Mouse (Mus musculus): ENCODE measurements around the gene Tcerg1l. TPM values are rescaled to one million over a fixed set of nuclear protein-coding genes. Genes with fewer than 3 reads are reported as not detected.

Gene Tcerg1l
- polyA plus RNA-seq, 1 experiment from 2014 or later: 50.6 TPM

- no peak overlapping the region for H3K4me3 ChIP-seq (ENCODE audit: low read depth, low read length)
- 32% methylated on average over 7 of the region's 7 CpGs for WGBS
- no peaks in the 10 kb centered on the region for H3K27me3 ChIP-seq (ENCODE audit: control insufficient read depth, insufficient read depth, low read length)
- no peaks in the 10 kb centered on the region for H3K4me1 ChIP-seq (ENCODE audit: control insufficient read depth, insufficient read depth, low read length)
- H3K27ac ChIP-seq (ENCODE audit: low read depth, low read length): no peak overlapping the region
- no peak overlapping the region for H3K4me2 ChIP-seq (ENCODE audit: low read depth, low read length)
- ATAC-seq (ENCODE audit: low read depth): no peak
- no peaks in the 10 kb centered on the region for H3K9me3 ChIP-seq (ENCODE audit: control insufficient read depth, low read length)
- H3K9ac ChIP-seq (replicated peaks; ENCODE audit: low read depth, low read length): no peak overlapping the region
- no peaks in the 10 kb centered on the region for H3K36me3 ChIP-seq (ENCODE audit: control insufficient read depth, insufficient read depth, low read length)
Measured at GRCm38 (mm10) chr7:138375573-138375972, 22.0 kb downstream of the Tcerg1l start.

- no peaks in the 10 kb centered on the region for H3K9me3 ChIP-seq (ENCODE audit: control insufficient read depth, low read length)
- no peaks in the 10 kb centered on the region for H3K36me3 ChIP-seq (ENCODE audit: control insufficient read depth, insufficient read depth, low read length)
- no peak for ATAC-seq (ENCODE audit: low read depth)
- H3K4me2 ChIP-seq (ENCODE audit: low read depth, low read length): no peak overlapping the region
- no peak overlapping the region for H3K4me3 ChIP-seq (ENCODE audit: low read depth, low read length)
- no peak overlapping the region for H3K27ac ChIP-seq (ENCODE audit: low read depth, low read length)
- H3K9ac ChIP-seq (replicated peaks; ENCODE audit: low read depth, low read length): no peak overlapping the region
- WGBS: 79% methylated on average over 7 of the region's 7 CpGs
- H3K4me1 ChIP-seq (ENCODE audit: control insufficient read depth, insufficient read depth, low read length): no peaks in the 10 kb centered on the region
- no peaks in the 10 kb centered on the region for H3K27me3 ChIP-seq (ENCODE audit: control insufficient read depth, insufficient read depth, low read length)
Measured at GRCm38 (mm10) chr7:138374376-138374775, 23.2 kb downstream of the Tcerg1l start.

GRCm38 (mm10) chr7:138373530-138373929, 24.0 kb downstream of the Tcerg1l start:
- H3K9ac ChIP-seq (replicated peaks; ENCODE audit: low read depth, low read length): no peak overlapping the region
- 84% methylated on average over 5 of the region's 5 CpGs for WGBS
- ATAC-seq (ENCODE audit: low read depth): no peak

GRCm38 (mm10) chr7:138367570-138367969, 30.0 kb downstream of the Tcerg1l start:
- 78% methylated on average over 7 of the region's 7 CpGs for WGBS
- no peak for ATAC-seq (ENCODE audit: low read depth)

More at GRCm38 (mm10) chr7:138373530-138373929, 24.0 kb downstream of the Tcerg1l start:
- no peaks in the 10 kb centered on the region for H3K36me3 ChIP-seq (ENCODE audit: control insufficient read depth, insufficient read depth, low read length)
- no peaks in the 10 kb centered on the region for H3K9me3 ChIP-seq (ENCODE audit: control insufficient read depth, low read length)
- no peak overlapping the region for H3K4me2 ChIP-seq (ENCODE audit: low read depth, low read length)
- H3K27ac ChIP-seq (ENCODE audit: low read depth, low read length): no peak overlapping the region
- no peak overlapping the region for H3K4me3 ChIP-seq (ENCODE audit: low read depth, low read length)
- no peaks in the 10 kb centered on the region for H3K27me3 ChIP-seq (ENCODE audit: control insufficient read depth, insufficient read depth, low read length)
- H3K4me1 ChIP-seq (ENCODE audit: control insufficient read depth, insufficient read depth, low read length): no peaks in the 10 kb centered on the region

GRCm38 (mm10) chr7:138365519-138365918, 32.0 kb downstream of the Tcerg1l start:
- Histone ChIP-seq H3K36me3 (ENCODE audit: control insufficient read depth, insufficient read depth, low read length) (no peaks in the 10 kb centered on the region), H3K4me2 (ENCODE audit: low read depth, low read length) (no peak overlapping the region), H3K9me3 (ENCODE audit: control insufficient read depth, low read length) (no peaks in the 10 kb centered on the region), H3K4me3 (ENCODE audit: low read depth, low read length) (no peak overlapping the region), H3K4me1 (ENCODE audit: control insufficient read depth, insufficient read depth, low read length) (no peaks in the 10 kb centered on the region), H3K27ac (ENCODE audit: low read depth, low read length) (no peak overlapping the region), H3K9ac (replicated peaks; ENCODE audit: low read depth, low read length) (no peak overlapping the region), H3K27me3 (ENCODE audit: control insufficient read depth, insufficient read depth, low read length) (no peaks in the 10 kb centered on the region)
- 80% methylated on average over 8 of the region's 8 CpGs for WGBS
- ATAC-seq (ENCODE audit: low read depth): no peak

More at GRCm38 (mm10) chr7:138367570-138367969, 30.0 kb downstream of the Tcerg1l start:
- H3K4me1 ChIP-seq (ENCODE audit: control insufficient read depth, insufficient read depth, low read length): no peaks in the 10 kb centered on the region
- H3K36me3 ChIP-seq (ENCODE audit: control insufficient read depth, insufficient read depth, low read length): no peaks in the 10 kb centered on the region
- no peaks in the 10 kb centered on the region for H3K27me3 ChIP-seq (ENCODE audit: control insufficient read depth, insufficient read depth, low read length)
- H3K9ac ChIP-seq (replicated peaks; ENCODE audit: low read depth, low read length): no peak overlapping the region
- no peak overlapping the region for H3K4me3 ChIP-seq (ENCODE audit: low read depth, low read length)
- no peaks in the 10 kb centered on the region for H3K9me3 ChIP-seq (ENCODE audit: control insufficient read depth, low read length)
- no peak overlapping the region for H3K4me2 ChIP-seq (ENCODE audit: low read depth, low read length)
- H3K27ac ChIP-seq (ENCODE audit: low read depth, low read length): no peak overlapping the region

- ATAC-seq (ENCODE audit: low read depth): no peak
- no peak overlapping the region for H3K4me3 ChIP-seq (ENCODE audit: low read depth, low read length)
- no peaks in the 10 kb centered on the region for H3K9me3 ChIP-seq (ENCODE audit: control insufficient read depth, low read length)
- H3K4me2 ChIP-seq (ENCODE audit: low read depth, low read length): no peak overlapping the region
- H3K9ac ChIP-seq (replicated peaks; ENCODE audit: low read depth, low read length): no peak overlapping the region
- H3K36me3 ChIP-seq (ENCODE audit: control insufficient read depth, insufficient read depth, low read length): no peaks in the 10 kb centered on the region
- WGBS: 67% methylated on average over 8 of the region's 8 CpGs
- 0 out of 2 replicates have a peak, but pooled peaks cover 6% of the 10 kb centered on the region for H3K4me1 ChIP-seq (ENCODE audit: control insufficient read depth, insufficient read depth, low read length)
- H3K27ac ChIP-seq (ENCODE audit: low read depth, low read length): no peak overlapping the region
- H3K27me3 ChIP-seq (ENCODE audit: control insufficient read depth, insufficient read depth, low read length): no peaks in the 10 kb centered on the region
Measured at GRCm38 (mm10) chr7:138357475-138357874, 40.1 kb downstream of the Tcerg1l start.

- H3K4me3 ChIP-seq (ENCODE audit: low read depth, low read length): no peak overlapping the region
- H3K27ac ChIP-seq (ENCODE audit: low read depth, low read length): no peak overlapping the region
- WGBS: 46% methylated on average over 2 of the region's 2 CpGs
- no peak overlapping the region for H3K9ac ChIP-seq (replicated peaks; ENCODE audit: low read depth, low read length)
- no peaks in the 10 kb centered on the region for H3K9me3 ChIP-seq (ENCODE audit: control insufficient read depth, low read length)
- no peak overlapping the region for H3K4me2 ChIP-seq (ENCODE audit: low read depth, low read length)
- 0 out of 2 replicates have a peak, but pooled peaks cover 6% of the 10 kb centered on the region for H3K4me1 ChIP-seq (ENCODE audit: control insufficient read depth, insufficient read depth, low read length)
- H3K36me3 ChIP-seq (ENCODE audit: control insufficient read depth, insufficient read depth, low read length): no peaks in the 10 kb centered on the region
- no peak for ATAC-seq (ENCODE audit: low read depth)
- no peaks in the 10 kb centered on the region for H3K27me3 ChIP-seq (ENCODE audit: control insufficient read depth, insufficient read depth, low read length)
Measured at GRCm38 (mm10) chr7:138356655-138357449, 40.7 kb downstream of the Tcerg1l start.

GRCm38 (mm10) chr7:138345451-138345850, 52.1 kb downstream of the Tcerg1l start:
- Histone ChIP-seq H3K9me3 (ENCODE audit: control insufficient read depth, low read length) (no peaks in the 10 kb centered on the region), H3K36me3 (ENCODE audit: control insufficient read depth, insufficient read depth, low read length) (no peaks in the 10 kb centered on the region), H3K27ac (ENCODE audit: low read depth, low read length) (no peak overlapping the region), H3K4me2 (ENCODE audit: low read depth, low read length) (no peak overlapping the region), H3K27me3 (ENCODE audit: control insufficient read depth, insufficient read depth, low read length) (no peaks in the 10 kb centered on the region), H3K9ac (replicated peaks; ENCODE audit: low read depth, low read length) (no peak overlapping the region), H3K4me3 (ENCODE audit: low read depth, low read length) (no peak overlapping the region), H3K4me1 (ENCODE audit: control insufficient read depth, insufficient read depth, low read length) (0 out of 2 replicates have a peak, but pooled peaks cover 2% of the 10 kb centered on the region)
- 60% methylated on average over 6 of the region's 6 CpGs for WGBS
- ATAC-seq (ENCODE audit: low read depth): no peak

- H3K4me3 ChIP-seq (ENCODE audit: low read depth, low read length): no peak overlapping the region
- H3K4me1 ChIP-seq (ENCODE audit: control insufficient read depth, insufficient read depth, low read length): no peaks in the 10 kb centered on the region
- H3K9ac ChIP-seq (replicated peaks; ENCODE audit: low read depth, low read length): no peak overlapping the region
- ATAC-seq (ENCODE audit: low read depth): no peak
- no peak overlapping the region; the same call in 1 of the 2 replicates for H3K27ac ChIP-seq (ENCODE audit: low read depth, low read length)
- 71% methylated on average over 4 of the region's 4 CpGs for WGBS
- H3K36me3 ChIP-seq (ENCODE audit: control insufficient read depth, insufficient read depth, low read length): no peaks in the 10 kb centered on the region
- no peaks in the 10 kb centered on the region for H3K27me3 ChIP-seq (ENCODE audit: control insufficient read depth, insufficient read depth, low read length)
- H3K9me3 ChIP-seq (ENCODE audit: control insufficient read depth, low read length): no peaks in the 10 kb centered on the region
- H3K4me2 ChIP-seq (ENCODE audit: low read depth, low read length): no peak overlapping the region
Measured at GRCm38 (mm10) chr7:138338451-138338850, 59.1 kb downstream of the Tcerg1l start.

Measured in neural tube, embryonic 14.5 days (tissue).